Mouse (Mus musculus) lung, embryonic 15.5 days (tissue): ENCODE measurements around the gene Zbtb42. TPM values are rescaled to one million over a fixed set of nuclear protein-coding genes. Genes with fewer than 3 reads are reported as not detected.

Source experiments
- ATAC-seq: fragments of 200-750 bp; cut with Nextera tagmentation; 2 replicates; pipeline ENCODE4 v1.8.0; 2017; ENCODE audit warnings: moderate number of reproducible peaks, borderline replicate concordance; ENCODE audit not compliant: low FRiP score, low TSS enrichment; ENCODE audit errors: extremely low read depth
- H3K27ac ChIP-seq: fragments of 300-500 bp; sonication (generic); 2 replicates; pipeline ENCODE4 v1.5.1; 2015; ENCODE audit warnings: moderate library complexity, mild to moderate bottlenecking, inconsistent platforms
- H3K27me3 ChIP-seq: fragments of 300-500 bp; sonication (generic); 2 replicates; pipeline ENCODE4 v1.6.1; 2015; ENCODE audit warnings: inconsistent platforms
- H3K36me3 ChIP-seq: fragments of 300-500 bp; sonication (generic); 2 replicates; pipeline ENCODE4 v1.6.1; 2015; ENCODE audit warnings: inconsistent platforms
- H3K4me1 ChIP-seq: fragments of 300-500 bp; sonication (generic); 2 replicates; pipeline ENCODE4 v1.6.1; 2015; ENCODE audit warnings: inconsistent platforms
- H3K4me2 ChIP-seq: fragments of 300-500 bp; sonication (generic); 2 replicates; pipeline ENCODE4 v1.6.1; 2015; ENCODE audit warnings: inconsistent platforms, mild to moderate bottlenecking, moderate library complexity
- H3K4me3 ChIP-seq: fragments of 300-500 bp; sonication (generic); 2 replicates; pipeline ENCODE4 v1.5.1; 2015; ENCODE audit warnings: mild to moderate bottlenecking, inconsistent platforms
- H3K9ac ChIP-seq: fragments of 300-500 bp; sonication (generic); 2 replicates; pipeline ENCODE4 v1.6.1; 2015; ENCODE audit warnings: inconsistent platforms
- H3K9me3 ChIP-seq: fragments of 300-500 bp; sonication (generic); 2 replicates; pipeline ENCODE4 v1.6.1; 2016; ENCODE audit warnings: inconsistent platforms
- WGBS: fragments of 180-500 bp; shearing (Covaris S2); methylation state at CpG from one replicate; pipeline ENCODE4 v1.1.7; 2015; 5-methylcytosine and 5-hydroxymethylcytosine counted together
- polyA plus RNA-seq: library from polyadenylated mRNA; unstranded; fragments of >200 nt; fragmentation: Nextera tagmentation; extraction: Ambion mirVana; gene quantifications from 2 replicates; pipeline ENCODE4 v1.2.1, GENCODE M21; 2015

The Zbtb42 gene
- polyA plus RNA-seq, 1 experiment from 2014 or later = 11.4 TPM

- H3K27ac ChIP-seq = peak overlapping the region; percentile 83
- peak overlapping the region; percentile 73 for H3K4me2 ChIP-seq
- peaks cover 24% of the 10 kb centered on the region for H3K4me1 ChIP-seq
- H3K36me3 ChIP-seq = peaks cover 22% of the 10 kb centered on the region
- H3K27me3 ChIP-seq = no peaks in the 10 kb centered on the region
- WGBS = under 1% methylated on average over 75 of the region's 75 CpGs
- H3K9ac ChIP-seq = peak overlapping the region; percentile 76
- no peaks in the 10 kb centered on the region for H3K9me3 ChIP-seq
- peak overlapping the region; percentile 71 for H3K4me3 ChIP-seq
- ATAC-seq = no peak
Observed at GRCm38 (mm10) chr12:112644855-112645506, 33.6 kb upstream of the Zbtb42 start.

- H3K27me3 ChIP-seq = no peaks in the 10 kb centered on the region
- H3K27ac ChIP-seq = no peak overlapping the region
- peaks cover 24% of the 10 kb centered on the region for H3K4me1 ChIP-seq
- peak overlapping the region; percentile 73 for H3K4me2 ChIP-seq
- no peaks in the 10 kb centered on the region for H3K9me3 ChIP-seq
- 43% methylated on average over 6 of the region's 6 CpGs for WGBS
- ATAC-seq = no peak
- 0 out of 2 replicates have a peak overlapping the region, but pooled peaks have one; percentile 6 for H3K9ac ChIP-seq
- H3K36me3 ChIP-seq = peaks cover 30% of the 10 kb centered on the region
- peak overlapping the region; percentile 71 for H3K4me3 ChIP-seq
Observed at GRCm38 (mm10) chr12:112646139-112646538, 32.5 kb upstream of the Zbtb42 start.

DNA sequence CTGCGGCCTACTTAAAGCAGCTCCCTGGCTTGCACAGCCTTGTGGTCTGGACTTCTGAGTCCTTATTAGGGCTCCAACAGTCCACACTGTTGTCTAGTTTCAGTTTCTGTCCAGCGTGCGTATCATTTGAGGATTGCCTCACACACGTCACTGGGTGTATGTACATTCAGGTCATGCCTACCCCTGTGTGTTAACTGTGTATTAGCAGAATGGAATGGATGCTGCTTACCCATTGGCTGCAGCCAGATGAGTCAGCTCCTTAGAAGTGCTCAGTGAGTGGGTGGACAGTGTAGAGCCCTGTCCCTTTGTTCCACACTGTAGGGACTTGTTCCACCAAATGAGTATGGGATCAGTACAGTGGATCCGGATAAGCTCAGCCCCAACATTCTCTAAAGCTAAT lies 30.5 kb upstream of the Zbtb42 start:
- WGBS = 93% methylated on average over 5 of the region's 5 CpGs

DNA sequence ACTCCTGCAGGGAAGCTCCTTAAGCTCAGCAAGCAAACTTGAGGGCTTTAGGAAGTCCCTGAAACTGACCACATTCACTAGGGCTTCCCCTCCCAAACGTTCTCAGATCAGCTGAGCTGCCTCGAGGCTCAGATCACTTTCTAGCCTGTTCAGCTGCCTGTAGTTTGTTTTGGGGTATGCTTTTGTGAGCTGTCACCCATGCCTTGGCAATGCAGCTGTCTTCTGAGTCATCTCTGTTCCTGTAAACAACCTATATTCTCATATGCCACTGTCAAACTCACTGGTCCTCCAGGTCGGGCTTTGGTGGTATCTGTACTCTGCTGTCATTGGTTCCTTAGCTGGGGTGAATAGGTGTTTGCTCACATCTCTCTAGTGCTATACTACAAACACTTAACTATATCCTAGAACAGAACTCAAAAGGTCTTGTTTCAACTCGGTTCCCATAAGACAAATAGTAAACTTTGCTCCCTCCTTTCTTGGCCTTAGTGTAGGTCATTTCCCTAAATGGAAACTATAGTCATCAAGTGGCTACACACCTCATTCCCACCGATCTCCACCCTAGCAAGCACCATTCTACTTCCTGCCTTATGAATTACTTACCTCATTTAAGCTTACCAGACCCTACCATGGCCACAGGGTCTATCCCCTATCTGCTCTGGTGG lies 26.7 kb upstream of the Zbtb42 start:
- Histone ChIP-seq H3K9ac (no peak overlapping the region), H3K9me3 (no peaks in the 10 kb centered on the region), H3K4me2 (no peak overlapping the region), H3K27ac (peak overlapping the region; percentile 49; the same call in 1 of the 2 replicates), H3K4me3 (no peak overlapping the region), H3K4me1 (peaks cover 6% of the 10 kb centered on the region), H3K27me3 (no peaks in the 10 kb centered on the region), H3K36me3 (peaks cover 82% of the 10 kb centered on the region)
- 57% methylated on average over 5 of the region's 5 CpGs for WGBS
- no peak for ATAC-seq

More for the DNA sequence above, 30.5 kb upstream of the Zbtb42 start:
- H3K4me3 ChIP-seq = no peak overlapping the region
- peaks cover 29% of the 10 kb centered on the region for H3K4me1 ChIP-seq
- no peak overlapping the region for H3K4me2 ChIP-seq
- H3K36me3 ChIP-seq = peaks cover 45% of the 10 kb centered on the region
- H3K27ac ChIP-seq = no peak overlapping the region
- no peak overlapping the region for H3K9ac ChIP-seq
- no peaks in the 10 kb centered on the region for H3K9me3 ChIP-seq
- ATAC-seq = no peak
- H3K27me3 ChIP-seq = no peaks in the 10 kb centered on the region

- no peaks in the 10 kb centered on the region for H3K9me3 ChIP-seq
- H3K9ac ChIP-seq = no peak overlapping the region
- H3K36me3 ChIP-seq = peaks cover 89% of the 10 kb centered on the region
- no peaks in the 10 kb centered on the region for H3K27me3 ChIP-seq
- no peak overlapping the region for H3K27ac ChIP-seq
- peak; percentile 55; the same call in 1 of the 2 replicates for ATAC-seq
- H3K4me3 ChIP-seq = no peak overlapping the region
- WGBS = 43% methylated on average over 7 of the region's 7 CpGs
- peaks cover 6% of the 10 kb centered on the region for H3K4me1 ChIP-seq
- no peak overlapping the region for H3K4me2 ChIP-seq
Observed at GRCm38 (mm10) chr12:112653157-112653824, 25.3 kb upstream of the Zbtb42 start.

GRCm38 (mm10) chr12:112654076-112654475 lies 24.6 kb upstream of the Zbtb42 start:
- H3K36me3 ChIP-seq = peaks cover 90% of the 10 kb centered on the region
- H3K4me3 ChIP-seq = no peak overlapping the region
- H3K27me3 ChIP-seq = no peaks in the 10 kb centered on the region
- no peaks in the 10 kb centered on the region for H3K9me3 ChIP-seq
- no peak overlapping the region for H3K4me2 ChIP-seq
- ATAC-seq = no peak
- peaks cover 11% of the 10 kb centered on the region for H3K4me1 ChIP-seq
- H3K9ac ChIP-seq = no peak overlapping the region
- WGBS = 87% methylated on average over 5 of the region's 5 CpGs
- no peak overlapping the region for H3K27ac ChIP-seq

- peaks cover 77% of the 10 kb centered on the region for H3K36me3 ChIP-seq
- ATAC-seq = no peak
- H3K9me3 ChIP-seq = no peaks in the 10 kb centered on the region
- H3K4me3 ChIP-seq = no peak overlapping the region
- 77% methylated on average over 7 of the region's 7 CpGs for WGBS
- no peak overlapping the region for H3K27ac ChIP-seq
- 0 out of 2 replicates have a peak overlapping the region, but pooled peaks have one; percentile 2 for H3K9ac ChIP-seq
- no peaks in the 10 kb centered on the region for H3K27me3 ChIP-seq
- no peak overlapping the region for H3K4me2 ChIP-seq
- peaks cover 50% of the 10 kb centered on the region for H3K4me1 ChIP-seq
Observed at GRCm38 (mm10) chr12:112658619-112659018, 20.0 kb upstream of the Zbtb42 start.

- H3K4me3 ChIP-seq = no peak overlapping the region
- no peak overlapping the region for H3K27ac ChIP-seq
- 0 out of 2 replicates have a peak overlapping the region, but pooled peaks have one; percentile 2 for H3K9ac ChIP-seq
- no peaks in the 10 kb centered on the region for H3K27me3 ChIP-seq
- 71% methylated on average over 6 of the region's 6 CpGs for WGBS
- no peaks in the 10 kb centered on the region for H3K9me3 ChIP-seq
- H3K4me2 ChIP-seq = no peak overlapping the region
- H3K4me1 ChIP-seq = peaks cover 55% of the 10 kb centered on the region
- peaks cover 72% of the 10 kb centered on the region for H3K36me3 ChIP-seq
- ATAC-seq = no peak
Observed at GRCm38 (mm10) chr12:112659109-112659508, 19.5 kb upstream of the Zbtb42 start.

DNA sequence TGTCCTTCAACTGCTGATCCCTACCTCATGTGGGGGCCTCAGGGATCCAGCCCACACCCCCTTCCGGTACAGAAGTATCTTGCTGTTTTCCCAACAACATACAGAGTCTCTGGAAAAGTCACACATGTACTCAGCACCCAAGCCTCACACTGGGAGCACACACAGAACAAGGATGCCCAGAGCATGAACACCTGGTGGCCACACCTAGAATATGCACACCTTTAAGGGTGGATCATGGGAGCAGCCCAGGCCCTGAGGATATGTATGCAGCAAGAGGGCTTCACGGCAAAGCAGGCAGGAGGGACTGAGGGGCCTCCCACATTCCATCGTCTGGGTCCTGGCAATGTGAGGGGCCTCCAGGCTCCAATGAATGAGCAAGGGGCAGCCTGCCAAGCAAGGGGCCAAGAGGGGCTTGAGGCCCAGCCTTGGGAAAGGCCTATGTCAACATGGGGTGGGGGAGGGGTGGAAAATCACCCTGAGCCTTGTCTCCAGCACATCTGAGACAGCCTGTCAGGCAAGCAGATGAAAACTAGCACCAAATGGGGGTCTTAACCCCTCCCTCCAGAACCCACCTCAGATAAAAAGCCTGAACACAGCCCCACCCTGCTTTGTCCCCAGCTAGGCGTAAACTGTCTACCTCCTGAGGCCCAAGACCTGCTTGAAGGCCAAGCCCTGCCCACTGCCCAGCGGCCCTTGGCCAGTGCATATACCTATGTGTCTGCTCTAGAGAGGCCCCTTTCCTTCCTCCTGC lies 17.9 kb upstream of the Zbtb42 start:
- peak overlapping the region; percentile 25; the same call in 1 of the 2 replicates for H3K9ac ChIP-seq
- no peak overlapping the region for H3K4me3 ChIP-seq
- ATAC-seq = peak; percentile 84
- H3K36me3 ChIP-seq = peaks cover 59% of the 10 kb centered on the region
- H3K4me2 ChIP-seq = peak overlapping the region; percentile 41
- 16% methylated on average over 5 of the region's 5 CpGs for WGBS
- peaks cover 72% of the 10 kb centered on the region for H3K4me1 ChIP-seq
- H3K27me3 ChIP-seq = no peaks in the 10 kb centered on the region
- H3K9me3 ChIP-seq = no peaks in the 10 kb centered on the region
- peak overlapping the region; percentile 95 for H3K27ac ChIP-seq

DNA sequence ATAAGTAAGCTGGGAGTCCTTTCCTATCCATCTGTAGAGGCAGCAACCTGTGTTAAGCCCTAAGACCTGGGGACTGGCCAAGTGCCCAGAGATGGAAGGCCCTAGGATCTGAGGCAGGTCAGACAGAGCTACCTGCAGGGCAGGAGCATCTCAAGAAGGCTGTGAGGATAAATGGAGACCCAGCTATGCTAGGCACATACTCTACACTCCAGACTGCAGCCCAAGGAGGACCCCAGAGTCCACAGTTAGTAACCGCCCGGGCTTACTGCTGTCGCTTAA lies 17.4 kb upstream of the Zbtb42 start:
- Histone ChIP-seq H3K36me3 (peaks cover 54% of the 10 kb centered on the region), H3K4me1 (peaks cover 77% of the 10 kb centered on the region), H3K4me2 (peak overlapping the region; percentile 41), H3K9me3 (no peaks in the 10 kb centered on the region), H3K27me3 (no peaks in the 10 kb centered on the region), H3K9ac (no peak overlapping the region), H3K27ac (peak overlapping the region; percentile 95), H3K4me3 (no peak overlapping the region)
- 41% methylated on average over 3 of the region's 3 CpGs for WGBS
- no peak for ATAC-seq

GRCm38 (mm10) chr12:112661851-112662250 lies 16.8 kb upstream of the Zbtb42 start:
- 53% methylated on average over 9 of the region's 9 CpGs for WGBS
- peaks cover 48% of the 10 kb centered on the region for H3K36me3 ChIP-seq
- H3K27ac ChIP-seq = peak overlapping the region; percentile 95
- peaks cover 83% of the 10 kb centered on the region for H3K4me1 ChIP-seq
- H3K27me3 ChIP-seq = no peaks in the 10 kb centered on the region
- no peak overlapping the region for H3K4me2 ChIP-seq
- H3K9ac ChIP-seq = no peak overlapping the region
- no peak for ATAC-seq
- H3K4me3 ChIP-seq = no peak overlapping the region
- no peaks in the 10 kb centered on the region for H3K9me3 ChIP-seq
